Mouse (Mus musculus) fibroblast of lung, adult 2 months (primary cell): ENCODE results near the gene Tmem179b.
"Not testable (repeated sequence)": the region's sequence is repeated elsewhere in the genome, so short reads cannot be mapped to it uniquely, and the experiment has no call there.

Source experiments
- DNase-seq: peaks from one replicate; pipeline ENCODE4 v3.0.0-alpha.2; 2011; ENCODE audit warnings: low read depth

Gene Tmem179b

GRCm38 (mm10) chr19:8734334-8734733 lies 39.9 kb downstream of the Tmem179b start:
- no peak for DNase-seq

GRCm38 (mm10) chr19:8728335-8729099 lies 45.8 kb downstream of the Tmem179b start:
- not testable (repeated sequence) for DNase-seq

DNA sequence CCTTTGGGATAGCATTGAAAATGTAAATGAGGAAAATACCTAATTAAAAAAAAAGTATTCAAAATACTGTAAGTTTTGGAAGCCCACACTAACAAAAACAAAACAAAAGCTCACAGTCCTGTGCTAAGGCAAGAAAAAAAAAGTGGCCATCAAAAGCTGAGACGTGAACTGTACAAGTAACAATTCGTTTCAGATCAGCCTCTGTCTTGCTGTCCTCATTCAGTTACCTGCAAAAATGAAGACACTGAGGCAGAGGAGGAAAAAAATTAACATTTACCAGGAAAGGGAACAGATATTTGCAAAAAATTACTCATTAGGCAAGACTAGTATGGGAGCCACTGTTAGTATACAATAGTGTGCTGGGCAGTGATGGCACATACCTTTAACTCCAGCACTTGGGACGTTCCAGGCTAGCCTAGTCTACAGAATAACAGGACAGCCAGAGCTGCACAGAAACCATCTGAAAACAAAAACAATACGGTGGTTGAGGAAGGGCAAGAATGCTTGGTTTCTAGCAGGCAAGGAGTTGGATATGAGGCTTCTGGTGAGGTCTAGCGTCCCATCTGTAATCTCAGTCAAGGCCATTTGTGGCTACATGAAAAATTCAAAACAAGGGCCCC lies 46.7 kb downstream of the Tmem179b start:
- DNase-seq, result no peak

- DNase-seq, result no peak
Measured at GRCm38 (mm10) chr19:8726609-8727390, 47.5 kb downstream of the Tmem179b start.

DNA sequence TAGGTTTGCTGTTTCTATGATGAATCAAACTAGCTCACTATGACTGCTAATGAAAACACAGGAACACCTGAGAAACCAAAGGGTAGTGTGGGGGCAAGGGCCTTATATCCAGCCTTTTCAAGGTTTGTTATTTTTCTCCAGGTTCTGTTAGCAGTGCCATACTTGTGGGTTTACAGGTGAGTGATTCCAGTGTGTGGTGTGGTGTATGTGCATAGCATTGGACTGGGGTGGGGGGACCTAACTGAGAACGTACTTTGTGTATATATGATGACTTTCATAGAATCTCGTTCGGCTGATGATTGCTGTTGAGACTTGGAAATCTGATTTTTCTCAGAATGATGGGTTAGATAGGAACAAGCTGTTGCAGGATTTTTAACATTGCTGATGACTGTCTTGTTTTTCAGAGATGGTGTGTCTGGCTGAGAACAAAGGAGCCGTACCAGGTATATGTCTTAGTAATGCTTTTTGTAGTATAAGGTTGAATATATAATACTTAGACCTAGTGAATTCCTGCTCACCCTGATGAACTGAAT lies 49.1 kb downstream of the Tmem179b start:
- DNase-seq, result no peak

- no peak for DNase-seq
Measured at GRCm38 (mm10) chr19:8724392-8724791, 49.9 kb downstream of the Tmem179b start.

- DNase-seq, result no peak
Measured at GRCm38 (mm10) chr19:8723574-8724346, 50.5 kb downstream of the Tmem179b start.

GRCm38 (mm10) chr19:8722907-8723573 lies 51.2 kb downstream of the Tmem179b start, which contains the start of gene Slc3a2:
Slc3a2 (minus strand) TSS chr19:8723369.
- peak; percentile 98 for DNase-seq

DNA sequence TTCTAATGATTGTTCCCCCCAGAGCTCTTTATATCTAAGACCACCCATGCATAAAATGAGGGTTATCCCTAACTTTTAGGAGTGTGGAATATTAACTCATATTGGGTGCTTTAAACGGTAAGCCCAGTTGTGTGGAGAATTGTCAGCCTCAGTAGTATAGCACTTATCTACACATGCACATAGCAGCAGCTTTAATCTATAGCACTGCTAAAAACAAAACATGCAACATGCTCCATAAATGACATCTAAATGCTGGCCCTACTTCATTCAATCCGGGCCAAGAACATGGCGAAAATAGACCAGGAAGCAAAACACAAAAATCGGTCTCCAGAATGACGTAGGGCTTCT lies 51.7 kb downstream of the Tmem179b start:
- DNase-seq, result no peak
